Mouse (Mus musculus): Measurements from ENCODE around the gene Nr6a1. TPM values are rescaled to one million over a fixed set of nuclear protein-coding genes. Genes with fewer than 3 reads are reported as not detected.

Nr6a1 gene
- polyA plus RNA-seq (2015; fragmentation: Nextera tagmentation; extraction: Ambion mirVana): 0.39 and 0.68 TPM in 2 replicates

DNA sequence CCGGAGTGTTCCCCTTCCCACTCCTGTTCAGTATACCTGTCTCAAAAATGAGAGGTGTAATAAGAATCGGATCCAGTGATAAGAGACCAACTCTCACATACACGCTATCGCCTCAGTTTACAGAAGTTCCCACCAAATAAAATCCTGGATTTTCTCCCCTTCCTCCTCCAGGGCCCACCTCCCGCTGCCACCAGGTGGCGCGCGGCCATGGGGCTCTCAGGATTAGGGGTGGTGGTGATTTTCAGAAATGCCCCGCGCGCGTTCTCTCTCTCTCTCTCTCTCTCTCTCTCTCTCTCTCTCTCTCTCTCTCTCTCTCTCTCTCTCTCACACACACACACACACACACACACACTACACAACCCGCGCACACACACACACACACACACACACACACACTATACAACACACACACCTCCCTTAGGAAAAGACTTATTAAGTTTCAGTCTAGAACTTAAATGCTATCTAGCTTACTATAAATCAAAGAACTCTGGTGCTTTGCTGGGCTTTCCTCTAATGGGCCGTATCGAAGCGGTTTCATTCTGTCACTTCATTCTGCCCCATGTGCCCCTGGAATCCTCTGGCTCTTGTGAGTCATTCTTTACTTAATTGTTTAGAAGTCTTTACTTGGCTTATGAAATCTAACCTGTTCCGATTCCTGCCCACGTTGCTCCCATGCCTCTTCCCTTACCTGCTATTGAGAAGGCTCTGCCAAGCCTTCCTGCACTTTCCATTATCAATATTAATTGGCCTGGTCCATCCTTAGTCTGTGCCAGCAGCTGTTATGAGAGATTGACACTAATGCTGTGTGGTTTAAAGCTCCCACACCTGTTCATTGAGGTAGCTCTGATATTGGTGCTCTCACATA, at the start of gene Nr6a1:
TSS of gene Nr6a1 (minus strand) at position 574 of the 865 bp plus-strand sequence.
- Histone ChIP-seq H3K4me2 (peak within 1 kb of the TSS; percentile 92), H3K36me3 (no peaks in the 10 kb centered on the region), H3K4me1 (replicated peaks) (peaks cover 21% of the 10 kb centered on the region), H3K27ac (peak within 1 kb of the TSS; percentile 41), H3K9ac (no peak within 1 kb of the TSS), H3K4me3 (peak within 1 kb of the TSS; percentile 91), H3K27me3 (peaks cover 13% of the 10 kb centered on the region), H3K9me3 (replicated peaks) (no peaks in the 10 kb centered on the region)
- 9% methylated on average over 19 of the region's 19 CpGs for WGBS
- ATAC-seq (replicated peaks; ENCODE audit: insufficient number of reproducible peaks, insufficient read depth, low FRiP score, low read depth): no peak; the same call in 1 of the 2 replicates

DNA sequence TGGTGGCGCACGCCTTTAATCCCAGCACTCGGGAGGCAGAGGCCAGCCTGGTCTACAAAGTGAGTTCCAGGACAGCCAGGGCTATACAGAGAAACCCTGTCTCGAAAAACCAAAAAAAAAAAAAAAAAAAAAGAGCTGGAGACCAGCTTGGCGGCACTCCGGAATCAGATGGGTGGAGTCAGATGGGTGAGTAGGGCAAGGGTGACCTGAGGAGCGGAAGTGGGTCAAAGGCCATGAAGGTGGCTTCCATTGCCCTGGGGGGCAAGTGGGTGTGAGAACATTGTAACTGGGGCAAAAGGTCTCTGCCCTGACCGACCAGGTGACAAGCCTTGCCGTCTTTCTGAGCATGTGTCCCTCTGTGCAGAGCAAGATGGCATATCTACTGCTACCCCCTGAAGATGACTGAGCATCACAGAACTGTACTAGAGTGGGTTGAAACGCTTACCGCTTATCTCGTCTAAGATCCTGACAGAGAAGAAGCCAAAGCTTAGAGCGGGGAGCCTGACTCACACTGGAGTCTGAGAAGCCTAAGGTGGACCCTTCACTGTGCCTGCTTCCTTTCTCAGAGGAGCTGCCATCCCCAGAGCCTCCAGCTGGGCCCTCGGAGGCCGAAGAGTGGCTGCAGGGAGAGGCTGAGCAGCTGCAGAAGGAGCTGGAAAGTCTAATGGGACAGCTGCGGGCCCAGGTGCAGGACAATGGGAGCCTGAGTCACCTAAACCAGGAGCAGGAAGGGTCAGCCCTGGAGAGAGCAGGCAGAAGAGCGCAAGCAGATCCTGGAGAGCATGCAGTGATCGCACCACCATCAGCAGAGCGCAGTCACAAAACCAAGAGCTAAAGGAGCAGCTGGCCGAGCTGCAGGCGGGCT, 48.7 kb upstream of the Nr6a1 start:
- no peak overlapping the region for H3K27ac ChIP-seq
- no peak overlapping the region for H3K4me3 ChIP-seq
- 73% methylated on average over 21 of the region's 21 CpGs for WGBS
- no peaks in the 10 kb centered on the region for H3K36me3 ChIP-seq
- no peaks in the 10 kb centered on the region for H3K9me3 ChIP-seq (replicated peaks)
- no peak overlapping the region for H3K9ac ChIP-seq
- no peaks in the 10 kb centered on the region for H3K4me1 ChIP-seq (replicated peaks)
- ATAC-seq (replicated peaks; ENCODE audit: insufficient number of reproducible peaks, insufficient read depth, low FRiP score, low read depth): no peak
- no peak overlapping the region for H3K4me2 ChIP-seq
- H3K27me3 ChIP-seq: no peaks in the 10 kb centered on the region; the same call in 1 of the 2 replicates

DNA sequence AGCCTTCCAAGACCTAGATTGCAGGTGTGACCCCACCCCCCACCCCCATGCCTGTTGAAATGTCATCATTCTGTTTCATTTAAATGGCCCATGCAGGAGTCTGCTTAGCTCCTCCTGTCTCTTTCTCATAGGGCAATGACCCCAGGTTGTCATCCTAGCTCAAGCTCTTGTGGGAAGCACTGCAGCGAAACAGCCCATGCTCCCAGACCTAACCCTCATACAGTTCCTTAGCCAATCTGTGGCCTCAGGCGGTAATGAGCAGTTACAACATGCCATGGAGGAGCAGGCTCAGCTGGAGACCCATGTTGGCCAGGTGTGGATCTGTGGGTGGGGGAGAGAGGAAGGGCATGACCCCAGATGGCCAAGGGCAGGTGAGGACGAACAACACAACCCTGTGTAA, 47.7 kb upstream of the Nr6a1 start:
- H3K4me2 ChIP-seq: no peak overlapping the region
- H3K9ac ChIP-seq: no peak overlapping the region
- H3K27ac ChIP-seq: no peak overlapping the region
- H3K4me1 ChIP-seq (replicated peaks): no peaks in the 10 kb centered on the region
- ATAC-seq (replicated peaks; ENCODE audit: insufficient number of reproducible peaks, insufficient read depth, low FRiP score, low read depth): no peak
- no peak overlapping the region for H3K4me3 ChIP-seq
- H3K27me3 ChIP-seq: no peaks in the 10 kb centered on the region; the same call in 1 of the 2 replicates
- no peaks in the 10 kb centered on the region for H3K36me3 ChIP-seq
- 83% methylated on average over 3 of the region's 3 CpGs for WGBS
- no peaks in the 10 kb centered on the region for H3K9me3 ChIP-seq (replicated peaks)

DNA sequence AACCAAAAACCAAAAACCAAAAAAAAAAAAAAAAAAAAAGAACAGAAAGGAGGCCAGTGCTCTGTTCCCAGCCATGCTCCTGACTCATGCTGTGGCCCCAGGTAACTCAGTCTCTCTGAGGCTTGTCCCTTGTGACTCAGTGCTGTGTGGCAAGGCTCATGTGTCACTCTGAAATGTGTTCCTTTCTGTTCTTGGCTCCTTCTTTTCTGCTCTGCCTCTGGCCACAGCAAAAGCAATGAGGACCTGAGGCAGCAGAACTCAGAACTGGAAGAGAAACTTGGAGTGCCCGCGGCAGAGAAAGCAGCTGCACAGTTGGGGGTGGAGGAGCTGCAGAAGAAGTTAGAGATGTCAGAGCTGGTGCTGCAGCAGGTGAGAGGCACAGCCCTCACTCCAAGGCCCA, 46.7 kb upstream of the Nr6a1 start:
- Histone ChIP-seq H3K4me3 (no peak overlapping the region), H3K27me3 (no peaks in the 10 kb centered on the region), H3K4me1 (replicated peaks) (no peaks in the 10 kb centered on the region), H3K36me3 (no peaks in the 10 kb centered on the region), H3K9ac (no peak overlapping the region), H3K27ac (no peak overlapping the region), H3K9me3 (replicated peaks) (no peaks in the 10 kb centered on the region), H3K4me2 (no peak overlapping the region)
- no peak for ATAC-seq (replicated peaks; ENCODE audit: insufficient number of reproducible peaks, insufficient read depth, low FRiP score, low read depth)
- WGBS: 25% methylated on average over 2 of the region's 2 CpGs

DNA sequence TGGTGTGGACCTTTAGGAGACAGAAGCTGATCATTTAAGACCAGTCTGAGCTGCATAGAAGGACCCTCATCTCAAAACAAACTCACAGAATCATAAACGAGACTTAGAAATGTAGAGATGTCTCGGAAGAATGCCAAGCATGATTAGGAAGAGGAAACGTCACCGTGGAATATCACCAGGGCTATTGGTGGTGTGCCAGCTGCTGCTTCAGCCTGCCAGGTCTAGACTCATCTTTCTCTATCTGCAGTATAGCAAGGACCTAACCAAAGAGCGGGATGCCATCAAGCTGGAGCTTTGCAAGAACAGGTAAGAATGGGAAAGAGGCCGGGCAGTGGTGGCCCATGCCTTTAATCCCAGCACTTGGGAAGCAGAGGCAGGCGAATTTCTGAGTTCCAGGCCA, 46.2 kb upstream of the Nr6a1 start:
- 68% methylated on average over 7 of the region's 7 CpGs for WGBS
- ATAC-seq (replicated peaks; ENCODE audit: insufficient number of reproducible peaks, insufficient read depth, low FRiP score, low read depth): no peak
- H3K4me2 ChIP-seq: no peak overlapping the region
- H3K9ac ChIP-seq: no peak overlapping the region
- no peak overlapping the region for H3K27ac ChIP-seq
- no peaks in the 10 kb centered on the region for H3K27me3 ChIP-seq
- no peaks in the 10 kb centered on the region for H3K9me3 ChIP-seq (replicated peaks)
- no peaks in the 10 kb centered on the region for H3K4me1 ChIP-seq (replicated peaks)
- H3K36me3 ChIP-seq: no peaks in the 10 kb centered on the region
- H3K4me3 ChIP-seq: no peak overlapping the region

DNA sequence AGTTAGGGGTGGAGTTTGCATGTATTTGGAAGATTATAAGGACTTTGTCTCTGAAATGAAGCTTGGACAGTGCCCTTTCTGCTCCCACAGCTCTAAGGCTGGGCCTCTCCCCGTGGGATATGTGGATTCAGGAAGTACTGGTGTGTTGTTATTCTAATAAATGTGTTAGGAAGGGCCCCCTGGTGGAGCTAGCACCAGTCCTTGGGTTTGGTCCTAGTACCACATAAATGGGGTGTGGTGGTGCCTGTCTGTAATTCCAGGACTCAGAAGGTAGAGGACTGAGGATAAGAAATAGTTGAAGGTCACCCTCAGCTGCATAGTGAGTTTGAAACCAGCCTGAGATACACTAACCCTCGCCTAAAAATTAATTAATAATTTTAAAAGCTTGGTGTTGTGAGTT, 45.7 kb upstream of the Nr6a1 start:
- H3K4me2 ChIP-seq: no peak overlapping the region
- no peak for ATAC-seq (replicated peaks; ENCODE audit: insufficient number of reproducible peaks, insufficient read depth, low FRiP score, low read depth)
- no peak overlapping the region for H3K9ac ChIP-seq
- H3K9me3 ChIP-seq (replicated peaks): no peaks in the 10 kb centered on the region
- H3K36me3 ChIP-seq: no peaks in the 10 kb centered on the region
- no peak overlapping the region for H3K27ac ChIP-seq
- H3K4me3 ChIP-seq: no peak overlapping the region
- H3K27me3 ChIP-seq: no peaks in the 10 kb centered on the region
- 32% methylated on average over 2 of the region's 2 CpGs for WGBS
- H3K4me1 ChIP-seq (replicated peaks): no peaks in the 10 kb centered on the region

DNA sequence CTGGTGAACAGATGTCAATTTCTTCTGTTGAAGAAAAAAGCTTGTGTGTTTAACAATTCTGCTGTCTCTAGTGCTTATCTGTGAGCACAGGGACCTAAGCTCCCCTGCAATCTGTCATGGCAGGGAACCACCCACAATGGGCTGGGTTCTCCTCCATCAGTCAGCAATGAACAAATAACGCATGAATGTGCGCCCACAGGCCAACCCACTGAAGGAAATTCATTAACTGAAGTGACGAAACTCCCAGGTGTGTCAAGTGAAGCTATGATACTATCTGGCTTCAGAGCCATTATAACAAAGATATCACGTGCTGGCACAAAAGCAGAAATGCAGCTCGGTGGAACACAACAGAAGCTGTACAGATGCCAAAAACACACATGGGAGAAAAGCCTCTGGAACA, 42.6 kb upstream of the Nr6a1 start:
- Histone ChIP-seq H3K9ac (no peak overlapping the region), H3K9me3 (replicated peaks) (no peaks in the 10 kb centered on the region), H3K4me1 (replicated peaks) (no peaks in the 10 kb centered on the region), H3K4me2 (no peak overlapping the region), H3K36me3 (no peaks in the 10 kb centered on the region), H3K4me3 (no peak overlapping the region), H3K27ac (no peak overlapping the region), H3K27me3 (no peaks in the 10 kb centered on the region)
- 65% methylated on average over 5 of the region's 5 CpGs for WGBS
- no peak for ATAC-seq (replicated peaks; ENCODE audit: insufficient number of reproducible peaks, insufficient read depth, low FRiP score, low read depth)

DNA sequence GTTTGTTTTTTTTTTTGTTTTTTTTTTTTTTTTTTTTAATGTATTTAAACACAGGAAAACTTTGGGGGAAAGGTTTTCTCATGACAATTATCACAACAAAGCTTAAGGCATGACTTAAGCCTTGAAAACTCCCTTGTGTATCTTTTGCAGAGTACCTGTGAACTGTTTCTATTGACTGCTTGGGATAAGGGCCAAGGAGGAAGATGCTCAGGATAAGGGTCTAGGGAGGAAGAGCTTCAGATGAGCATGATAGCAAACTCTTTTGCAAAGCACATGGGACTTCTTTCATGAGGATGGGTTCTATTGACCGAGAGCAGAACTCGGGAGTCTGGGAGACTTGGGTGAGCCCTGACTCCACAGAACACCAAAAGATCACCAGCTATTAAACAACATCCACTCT, 42.2 kb upstream of the Nr6a1 start:
- Histone ChIP-seq H3K36me3 (no peaks in the 10 kb centered on the region), H3K4me2 (no peak overlapping the region), H3K27ac (no peak overlapping the region), H3K9me3 (replicated peaks) (no peaks in the 10 kb centered on the region), H3K4me3 (no peak overlapping the region), H3K4me1 (replicated peaks) (no peaks in the 10 kb centered on the region), H3K27me3 (no peaks in the 10 kb centered on the region), H3K9ac (no peak overlapping the region)
- 95% methylated on average over 2 of the region's 2 CpGs for WGBS
- ATAC-seq (replicated peaks; ENCODE audit: insufficient number of reproducible peaks, insufficient read depth, low FRiP score, low read depth): no peak

DNA sequence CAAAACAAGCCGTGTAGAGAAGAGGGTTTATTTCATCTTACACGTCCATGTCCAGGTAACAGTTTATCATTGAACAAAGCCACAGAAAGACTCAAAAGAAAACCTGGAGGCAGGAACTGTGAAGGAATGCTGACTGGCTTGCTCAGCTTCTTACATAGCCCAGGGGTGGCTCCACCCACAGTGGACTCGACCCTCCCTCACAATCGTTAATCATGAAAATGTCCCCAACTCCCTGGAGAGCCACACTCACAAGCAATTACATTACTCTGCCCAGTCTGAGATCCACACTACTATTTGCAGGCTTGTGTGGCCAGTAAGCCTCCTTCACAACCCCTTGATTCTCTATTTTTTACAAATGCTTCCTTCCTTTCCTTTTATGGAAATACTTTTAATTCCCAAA, 36.7 kb upstream of the Nr6a1 start:
- WGBS: 35% methylated on average over 4 of the region's 4 CpGs
- Histone ChIP-seq H3K4me3 (no peak overlapping the region), H3K9me3 (replicated peaks) (no peaks in the 10 kb centered on the region), H3K9ac (no peak overlapping the region), H3K27me3 (no peaks in the 10 kb centered on the region), H3K4me1 (replicated peaks) (no peaks in the 10 kb centered on the region), H3K27ac (no peak overlapping the region), H3K4me2 (no peak overlapping the region), H3K36me3 (no peaks in the 10 kb centered on the region)
- ATAC-seq (replicated peaks; ENCODE audit: insufficient number of reproducible peaks, insufficient read depth, low FRiP score, low read depth): no peak

DNA sequence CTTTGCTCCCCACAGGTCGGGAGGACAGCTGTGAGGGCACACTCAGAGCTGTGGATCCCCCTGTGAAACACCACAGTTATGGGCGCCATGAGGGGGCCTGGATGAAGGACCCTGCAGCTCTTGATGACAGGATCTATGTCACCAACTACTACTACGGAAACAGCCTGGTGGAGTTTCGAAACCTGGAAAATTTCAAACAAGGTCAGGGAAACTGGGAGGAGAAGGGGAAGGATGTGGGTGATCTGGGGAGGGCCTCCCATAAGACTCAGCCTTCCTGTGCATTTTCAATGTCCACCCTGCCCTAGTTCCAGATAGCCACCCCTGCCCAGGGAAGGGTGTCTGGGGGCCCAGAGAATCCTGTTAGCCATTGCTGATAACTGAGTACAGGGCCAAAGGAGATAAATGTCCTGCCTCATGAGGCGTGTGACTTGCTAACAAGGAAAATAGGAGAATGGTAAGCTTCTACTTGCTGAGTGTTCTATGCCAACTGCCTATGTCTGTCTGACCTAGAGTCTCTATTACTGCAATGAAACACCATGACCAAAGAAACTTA, 30.3 kb upstream of the Nr6a1 start:
- 68% methylated on average over 5 of the region's 5 CpGs for WGBS
- H3K36me3 ChIP-seq: no peaks in the 10 kb centered on the region
- no peaks in the 10 kb centered on the region for H3K9me3 ChIP-seq (replicated peaks)
- H3K27me3 ChIP-seq: no peaks in the 10 kb centered on the region
- H3K4me3 ChIP-seq: no peak overlapping the region
- no peak for ATAC-seq (replicated peaks; ENCODE audit: insufficient number of reproducible peaks, insufficient read depth, low FRiP score, low read depth)
- no peaks in the 10 kb centered on the region; the same call in 1 of the 2 replicates for H3K4me1 ChIP-seq (replicated peaks)
- H3K9ac ChIP-seq: no peak overlapping the region
- no peak overlapping the region for H3K4me2 ChIP-seq
- H3K27ac ChIP-seq: no peak overlapping the region

DNA sequence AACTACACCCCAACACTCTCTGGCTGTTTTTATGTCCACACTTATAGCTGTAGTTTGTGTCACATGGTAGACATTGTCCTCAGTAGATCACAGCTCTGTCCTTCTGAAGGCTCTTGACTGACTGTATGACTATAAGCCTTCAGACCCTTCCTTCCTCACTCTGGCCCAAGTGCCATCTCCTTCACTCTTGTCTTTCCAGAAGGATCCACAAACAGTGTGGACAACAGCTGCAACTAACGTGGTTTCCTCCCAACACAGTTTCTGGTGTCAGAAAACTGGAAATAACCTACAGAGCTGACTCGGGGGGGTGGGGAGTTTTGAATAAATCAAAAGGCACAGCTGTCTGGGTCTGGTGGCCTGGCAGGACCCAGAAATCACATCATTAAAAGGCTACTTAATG, 28.6 kb upstream of the Nr6a1 start:
- Histone ChIP-seq H3K4me2 (no peak overlapping the region), H3K4me3 (no peak overlapping the region), H3K9ac (no peak overlapping the region), H3K9me3 (replicated peaks) (no peaks in the 10 kb centered on the region), H3K27me3 (no peaks in the 10 kb centered on the region), H3K27ac (no peak overlapping the region), H3K4me1 (replicated peaks) (peaks cover 3% of the 10 kb centered on the region), H3K36me3 (no peaks in the 10 kb centered on the region)
- no peak for ATAC-seq (replicated peaks; ENCODE audit: insufficient number of reproducible peaks, insufficient read depth, low FRiP score, low read depth)
- WGBS: 65% methylated on average over 2 of the region's 2 CpGs
